Mouse (Mus musculus) large intestine, adult 2 months (tissue): ENCODE results near the gene Nlrp4c. TPM values are rescaled to one million over a fixed set of nuclear protein-coding genes. Genes with fewer than 3 reads are reported as not detected.

Experiments used
- polyA plus RNA-seq: library from polyadenylated mRNA; depleted of rRNA; stranded (reverse); fragments of >200 nt; gene quantifications from 2 replicates; pipeline ENCODE4 v1.2.3, GENCODE M21; 2012; rRNA removed

Gene Nlrp4c
- polyA plus RNA-seq, 1 experiment, result not detected

Other genes with a start within 250 kb of the Nlrp4c start
- gene Vmn1r63, start 239.7 kb upstream of the Nlrp4c start, polyA plus RNA-seq, result not detected in 2 replicates
- gene Vmn1r64, start 160.6 kb upstream of the Nlrp4c start, polyA plus RNA-seq, result not detected in 2 replicates
- gene Vmn1r65, start 34.2 kb upstream of the Nlrp4c start, polyA plus RNA-seq, result not detected in 2 replicates
- 33.6 and 45.2 TPM in 2 replicates for gene Zfp787, start 110.8 kb downstream of the Nlrp4c start, polyA plus RNA-seq
- 15.1 and 17.8 TPM in 2 replicates for gene Zfp444, start 127.1 kb downstream of the Nlrp4c start, polyA plus RNA-seq
- 0.15 TPM in 1 of 2 replicates, not detected in the other for gene Galp, start 151.9 kb downstream of the Nlrp4c start, polyA plus RNA-seq
- gene Zscan5b, start 177.1 kb downstream of the Nlrp4c start, polyA plus RNA-seq, result not detected in 2 replicates
- 0.31 and 0.45 TPM in 2 replicates for gene Epp13, start 207.5 kb downstream of the Nlrp4c start, polyA plus RNA-seq
- gene Zfp667, start 241.4 kb downstream of the Nlrp4c start, polyA plus RNA-seq, result 0.19 and 0.31 TPM in 2 replicates